Mouse (Mus musculus) lung, embryonic 16.5 days (tissue): ENCODE measurements at regions not wholly inside any gene's neighbourhood (a gene's known extent, or its start where the extent isn't known, plus 50 kb on each side); places are given as distances from the start of the nearest gene placed in this dataset.
"Not testable (repeated sequence)": the region's sequence is repeated elsewhere in the genome, so short reads cannot be mapped to it uniquely, and the experiment has no call there.

Experiments used
- ATAC-seq: fragments of 200-750 bp; cut with Nextera tagmentation; 2 replicates; pipeline ENCODE4 v1.8.0; 2017; ENCODE audit warnings: low read depth, mild to moderate bottlenecking, moderate library complexity
- H3K27ac ChIP-seq: fragments of 300-500 bp; sonication (generic); 2 replicates; pipeline ENCODE4 v1.5.1; 2014; ENCODE audit warnings: mild to moderate bottlenecking, control low read depth, low read length
- H3K27me3 ChIP-seq: fragments of 300-500 bp; sonication (generic); 2 replicates; pipeline ENCODE4 v1.6.1; 2014; ENCODE audit warnings: low read depth, low read length, mixed read lengths; ENCODE audit not compliant: control insufficient read depth, insufficient read depth
- H3K36me3 ChIP-seq: fragments of 300-500 bp; sonication (generic); 2 replicates; pipeline ENCODE4 v1.6.1; 2014; ENCODE audit warnings: low read length; ENCODE audit not compliant: control insufficient read depth, insufficient read depth
- H3K4me1 ChIP-seq: fragments of 300-500 bp; sonication (generic); replicated peaks from 2 replicates; pipeline ENCODE4 v1.6.1; 2014; ENCODE audit warnings: low read length, mixed read lengths; ENCODE audit not compliant: control insufficient read depth, insufficient read depth
- H3K4me2 ChIP-seq: fragments of 300-500 bp; sonication (generic); 2 replicates; pipeline ENCODE4 v1.6.1; 2014; ENCODE audit warnings: low read depth, low read length, control low read depth
- H3K4me3 ChIP-seq: fragments of 300-500 bp; sonication (generic); 2 replicates; pipeline ENCODE4 v1.5.1; 2014; ENCODE audit warnings: mild to moderate bottlenecking, low read length, control low read depth
- H3K9ac ChIP-seq: fragments of 300-500 bp; sonication (generic); 2 replicates; pipeline ENCODE4 v1.6.1; 2014; ENCODE audit warnings: low read length, control low read depth
- H3K9me3 ChIP-seq: fragments of 300-500 bp; sonication (generic); 2 replicates; pipeline ENCODE4 v1.6.1; 2016; ENCODE audit warnings: low read length; ENCODE audit not compliant: control insufficient read depth
- WGBS: fragments of 180-500 bp; shearing (Covaris S2); extraction: QIAGEN DNeasy Blood & Tissue Kit; methylation state at CpG from one replicate; pipeline ENCODE4 v1.1.7; 2014; 5-methylcytosine and 5-hydroxymethylcytosine counted together

GRCm38 (mm10) chr17:17293932-17294534, 80.1 kb upstream of the Riok2 start:
- Histone ChIP-seq H3K4me2 (peak overlapping the region; percentile 17; the same call in 1 of the 2 replicates), H3K4me3 (peak overlapping the region; percentile 59), H3K9ac (peak overlapping the region; percentile 51; the same call in 1 of the 2 replicates)
- not testable (repeated sequence) for H3K36me3 ChIP-seq, H3K4me1 ChIP-seq, H3K27me3 ChIP-seq, H3K9me3 ChIP-seq, H3K27ac ChIP-seq
- WGBS = 1% methylated on average over 13 of the region's 13 CpGs
- ATAC-seq = peak; percentile 99

GRCm38 (mm10) chr17:17295037-17295436, 79.1 kb upstream of the Riok2 start:
- H3K4me1 ChIP-seq, H3K9ac ChIP-seq, H3K27me3 ChIP-seq, H3K36me3 ChIP-seq, ATAC-seq, H3K27ac ChIP-seq, H3K9me3 ChIP-seq: not testable (repeated sequence)
- H3K4me3 ChIP-seq = 0 out of 2 replicates have a peak overlapping the region, but pooled peaks have one; percentile 12
- H3K4me2 ChIP-seq = peak overlapping the region; percentile 40
- WGBS = 0% methylated on average over 1 of the region's 1 CpGs

- not testable (repeated sequence) for H3K4me1 ChIP-seq, H3K9me3 ChIP-seq, H3K4me3 ChIP-seq, H3K27ac ChIP-seq, H3K36me3 ChIP-seq, H3K27me3 ChIP-seq, H3K4me2 ChIP-seq, ATAC-seq, H3K9ac ChIP-seq
- WGBS = 96% methylated on average over 10 of the region's 10 CpGs
Measured at GRCm38 (mm10) chr17:17303496-17303895, 70.6 kb upstream of the Riok2 start.
